Mouse (Mus musculus): ENCODE results near the gene Pcsk2.

DNA sequence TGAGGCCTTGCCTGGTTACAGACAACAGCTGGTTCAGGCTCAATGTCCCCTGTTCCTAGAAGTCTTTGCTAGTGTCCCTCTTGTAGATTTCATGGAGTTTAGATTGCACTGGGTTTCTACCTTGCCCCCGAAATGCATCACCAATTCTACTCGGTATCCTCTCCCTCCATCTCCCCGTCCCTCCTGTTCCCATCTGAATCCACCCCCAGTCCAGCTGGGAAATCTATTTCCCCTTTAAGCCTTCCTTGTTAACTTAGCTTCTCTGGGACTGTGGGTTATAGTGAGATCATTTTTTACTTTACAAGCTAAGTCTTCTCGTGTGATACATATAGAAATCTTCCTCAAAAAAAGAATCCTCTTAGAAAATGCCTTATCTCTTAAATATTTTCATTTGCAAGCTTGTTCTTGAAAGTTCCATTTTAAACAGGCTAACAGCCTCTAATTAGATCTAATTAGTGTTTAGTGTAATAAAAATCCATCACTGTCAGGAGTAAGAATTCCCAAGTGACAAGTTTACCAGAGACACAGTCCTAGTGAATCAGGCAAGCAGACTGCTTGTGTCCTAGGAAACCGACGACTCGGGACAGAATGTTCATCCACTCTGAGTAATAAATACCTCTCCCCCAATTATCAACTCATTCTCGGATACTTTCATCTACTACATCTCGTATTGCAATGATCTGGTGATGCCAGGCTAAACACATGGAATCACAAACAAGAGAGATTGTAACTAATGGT, 206.3 kb downstream of the Pcsk2 start:
- TF ChIP-seq CTCF (IDR thresholded peaks at IDR 0.05; ENCODE audit: low read depth): no peak
- no peak for TF ChIP-seq EP300 (IDR thresholded peaks at IDR 0.05; ENCODE audit: low read depth)
